Mouse (Mus musculus): ENCODE results near the gene Raph1.

- TF ChIP-seq POLR2A (IDR thresholded peaks at IDR 0.05; ENCODE audit: low read depth, low read length) (no peak), CTCF (IDR thresholded peaks at IDR 0.05; ENCODE audit: extremely low read depth, insufficient read depth, insufficient read length, insufficient replicate concordance) (no peak)
Observed at GRCm38 (mm10) chr1:60565270-60565920, 1.5 kb downstream of the Raph1 start.
